Mouse (Mus musculus): ENCODE results near the gene Atxn2. TPM values are rescaled to one million over a fixed set of nuclear protein-coding genes. Genes with fewer than 3 reads are reported as not detected.
"Not testable (repeated sequence)": the region's sequence is repeated elsewhere in the genome, so short reads cannot be mapped to it uniquely, and the experiment has no call there.

Atxn2 gene
- polyA plus RNA-seq, 1 experiment from 2014 or later, result 43.5 TPM

DNA sequence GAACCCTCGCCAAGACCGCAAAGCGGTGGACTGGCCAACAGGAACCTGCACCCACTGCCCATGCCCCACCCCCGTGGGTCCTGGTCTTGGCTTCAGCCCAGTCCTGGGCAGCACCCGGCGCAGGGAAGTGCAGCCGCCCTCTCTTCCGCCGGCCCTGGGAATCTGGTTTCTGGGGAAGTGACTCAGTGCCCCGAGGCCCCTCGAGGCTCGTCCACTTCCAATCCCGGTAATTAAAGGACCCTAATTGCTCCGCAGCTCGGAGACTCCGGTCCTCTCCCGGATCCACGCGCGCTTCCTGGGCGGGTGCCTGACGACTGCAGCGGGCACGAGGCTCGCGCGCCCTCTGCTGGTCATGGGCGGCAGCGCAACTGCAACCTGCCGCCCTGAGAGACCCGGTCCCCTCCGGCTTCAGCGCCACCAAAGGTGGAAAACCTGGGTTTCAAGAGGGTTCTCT lies 131.6 kb downstream of the Atxn2 start:
- Histone ChIP-seq H3K27me3 (replicated peaks; ENCODE audit: control insufficient read depth, insufficient read depth, low read length) (peaks cover 33% of the 10 kb centered on the region), H3K4me1 (ENCODE audit: control insufficient read depth, insufficient read depth, low read length) (peaks cover 18% of the 10 kb centered on the region), H3K4me3 (ENCODE audit: low read depth, low read length) (peak overlapping the region; percentile 37), H3K4me2 (ENCODE audit: low read length) (peak overlapping the region; percentile 80), H3K36me3 (ENCODE audit: control insufficient read depth, insufficient read depth, low read length) (no peaks in the 10 kb centered on the region), H3K27ac (ENCODE audit: low read depth, low read length) (no peak overlapping the region), H3K9me3 (replicated peaks; ENCODE audit: control insufficient read depth, low read length) (no peaks in the 10 kb centered on the region), H3K9ac (ENCODE audit: low read length) (peak overlapping the region; percentile 62)
- WGBS, result under 1% methylated on average over 33 of the region's 33 CpGs
- DNase-seq (ENCODE audit: low spot score) (peak; percentile 79), ATAC-seq (peak; percentile 84)

DNA sequence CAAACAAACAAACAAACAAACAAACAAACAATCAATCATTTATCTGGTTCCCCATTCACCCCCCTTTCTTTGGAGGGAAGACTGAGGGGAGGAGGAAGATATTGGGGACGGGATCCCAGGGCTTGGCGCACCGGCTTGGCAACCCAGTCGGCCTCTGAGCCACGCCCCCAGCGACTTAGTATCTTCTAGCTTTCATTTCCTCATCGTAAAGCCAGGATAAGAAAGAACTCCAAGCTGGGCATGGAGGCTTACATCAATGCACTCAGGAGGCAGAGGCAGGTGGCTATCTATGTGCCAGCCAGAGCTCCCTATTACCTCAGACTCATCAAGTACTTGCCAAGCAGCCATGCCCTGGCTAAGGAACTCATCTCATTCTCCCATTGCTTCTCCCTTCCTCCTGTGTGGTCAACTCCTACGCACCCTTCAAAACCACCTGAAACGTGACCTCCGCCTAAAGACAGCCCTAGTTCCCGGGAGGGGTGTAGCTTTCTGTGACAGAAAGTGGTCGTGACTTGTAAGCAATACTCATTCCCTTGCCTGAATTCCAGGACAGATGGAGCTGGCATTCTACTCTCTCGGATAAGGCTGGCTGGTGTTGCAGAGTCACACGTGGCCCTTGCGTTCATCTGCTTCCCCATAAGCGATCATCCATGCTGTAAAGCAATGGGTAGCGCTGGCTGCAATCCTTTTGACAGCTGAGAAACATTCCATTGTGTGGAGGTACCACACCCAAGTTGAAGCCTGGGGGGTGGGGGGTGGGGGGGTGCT lies 132.2 kb downstream of the Atxn2 start:
- peaks cover 17% of the 10 kb centered on the region for H3K4me1 ChIP-seq (ENCODE audit: control insufficient read depth, insufficient read depth, low read length)

DNA sequence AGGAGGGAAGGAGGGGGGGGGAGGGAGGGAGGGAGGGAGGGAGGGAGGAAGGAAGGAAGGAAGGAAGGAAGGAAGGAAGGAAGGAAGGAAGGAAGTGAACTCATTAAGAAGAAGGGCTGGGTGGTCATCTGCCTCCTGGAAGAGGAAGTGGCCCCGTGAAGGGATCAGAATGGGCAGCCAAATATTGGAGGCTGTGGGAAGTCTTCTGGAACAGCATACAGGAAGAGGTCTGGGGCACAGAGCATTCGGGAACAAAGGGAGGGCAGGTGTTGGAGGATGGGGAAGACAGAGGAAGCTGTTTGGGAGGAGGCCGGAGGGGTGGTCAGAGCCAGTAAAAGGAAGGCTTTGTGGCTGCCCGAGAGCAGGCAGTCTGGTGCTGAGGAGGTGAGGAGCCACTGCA lies 134.2 kb downstream of the Atxn2 start:
- Histone ChIP-seq H3K36me3 (ENCODE audit: control insufficient read depth, insufficient read depth, low read length) (no peaks in the 10 kb centered on the region), H3K4me2 (ENCODE audit: low read length) (no peak overlapping the region), H3K9ac (ENCODE audit: low read length) (no peak overlapping the region; the same call in 1 of the 2 replicates), H3K4me3 (ENCODE audit: low read depth, low read length) (no peak overlapping the region), H3K9me3 (replicated peaks; ENCODE audit: control insufficient read depth, low read length) (no peaks in the 10 kb centered on the region), H3K27ac (ENCODE audit: low read depth, low read length) (no peak overlapping the region), H3K27me3 (replicated peaks; ENCODE audit: control insufficient read depth, insufficient read depth, low read length) (peaks cover 14% of the 10 kb centered on the region), H3K4me1 (ENCODE audit: control insufficient read depth, insufficient read depth, low read length) (peaks cover 19% of the 10 kb centered on the region)
- DNase-seq (ENCODE audit: low spot score), result no peak
- no peak for ATAC-seq
- 39% methylated on average over 4 of the region's 4 CpGs for WGBS

More for the DNA sequence above, 132.2 kb downstream of the Atxn2 start:
- Histone ChIP-seq H3K4me3 (ENCODE audit: low read depth, low read length) (peak overlapping the region; percentile 37), H3K9me3 (replicated peaks; ENCODE audit: control insufficient read depth, low read length) (no peaks in the 10 kb centered on the region), H3K4me2 (ENCODE audit: low read length) (peak overlapping the region; percentile 80), H3K9ac (ENCODE audit: low read length) (no peak overlapping the region), H3K27ac (ENCODE audit: low read depth, low read length) (no peak overlapping the region), H3K36me3 (ENCODE audit: control insufficient read depth, insufficient read depth, low read length) (no peaks in the 10 kb centered on the region), H3K27me3 (replicated peaks; ENCODE audit: control insufficient read depth, insufficient read depth, low read length) (peaks cover 27% of the 10 kb centered on the region)
- ATAC-seq (0 out of 2 replicates have a peak, but pooled peaks have one; percentile 19), DNase-seq (ENCODE audit: low spot score) (peak; percentile 49)
- 15% methylated on average over 17 of the region's 17 CpGs for WGBS

DNA sequence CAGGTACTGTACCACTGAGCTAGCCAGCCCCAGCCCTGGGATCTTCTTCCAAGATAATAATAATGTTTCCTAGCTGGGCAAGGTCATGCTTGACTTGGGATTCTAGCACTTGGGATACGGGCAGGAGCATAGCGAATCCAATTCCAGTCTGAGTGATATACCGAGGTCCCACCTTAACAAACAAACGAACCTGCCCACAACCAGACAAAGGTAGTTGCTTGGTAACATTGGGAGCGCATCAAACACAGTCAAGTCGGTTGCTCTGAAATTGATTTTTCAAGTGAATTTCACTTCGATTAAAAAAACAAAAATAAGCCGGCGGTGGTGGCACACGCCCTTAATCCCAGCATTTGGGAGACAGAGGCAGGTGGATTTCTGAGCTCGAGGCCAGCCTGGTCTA lies 135.2 kb downstream of the Atxn2 start:
- Histone ChIP-seq H3K4me1 (ENCODE audit: control insufficient read depth, insufficient read depth, low read length) (peaks cover 23% of the 10 kb centered on the region), H3K36me3 (ENCODE audit: control insufficient read depth, insufficient read depth, low read length) (peaks cover 5% of the 10 kb centered on the region; the same call in 1 of the 2 replicates), H3K9ac (ENCODE audit: low read length) (no peak overlapping the region), H3K27ac (ENCODE audit: low read depth, low read length) (no peak overlapping the region), H3K27me3 (replicated peaks; ENCODE audit: control insufficient read depth, insufficient read depth, low read length) (peaks cover 14% of the 10 kb centered on the region), H3K4me2 (ENCODE audit: low read length) (no peak overlapping the region), H3K4me3 (ENCODE audit: low read depth, low read length) (no peak overlapping the region), H3K9me3 (replicated peaks; ENCODE audit: control insufficient read depth, low read length) (no peaks in the 10 kb centered on the region)
- ATAC-seq, result no peak
- DNase-seq (ENCODE audit: low spot score), result no peak
- WGBS, result 80% methylated on average over 11 of the region's 11 CpGs

DNA sequence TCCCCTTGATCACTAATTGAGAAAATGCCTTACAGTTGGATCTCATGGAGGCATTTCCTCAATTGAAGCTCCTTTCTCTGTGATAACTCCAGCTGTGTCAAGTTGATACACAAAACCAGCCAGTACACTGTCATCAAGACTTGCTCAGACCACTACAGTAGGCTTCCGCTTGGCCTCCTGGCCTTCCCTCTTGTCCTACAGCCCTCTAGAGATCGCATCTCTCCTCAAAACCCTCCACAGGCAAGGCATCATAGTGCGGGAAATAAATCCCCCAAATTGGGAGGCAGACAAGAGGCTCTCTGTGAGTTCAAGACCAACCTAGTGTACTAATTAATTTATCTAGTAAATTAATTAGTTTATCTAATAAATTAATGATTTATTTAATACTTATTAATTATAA lies 136.1 kb downstream of the Atxn2 start:
- H3K27ac ChIP-seq (ENCODE audit: low read depth, low read length); H3K9ac ChIP-seq (ENCODE audit: low read length); DNase-seq (ENCODE audit: low spot score); H3K4me3 ChIP-seq (ENCODE audit: low read depth, low read length); H3K4me2 ChIP-seq (ENCODE audit: low read length); ATAC-seq; H3K9me3 ChIP-seq (replicated peaks; ENCODE audit: control insufficient read depth, low read length): not testable (repeated sequence)
- peaks cover 14% of the 10 kb centered on the region for H3K27me3 ChIP-seq (replicated peaks; ENCODE audit: control insufficient read depth, insufficient read depth, low read length)
- WGBS, result 87% methylated on average over 3 of the region's 3 CpGs
- H3K4me1 ChIP-seq (ENCODE audit: control insufficient read depth, insufficient read depth, low read length), result peaks cover 23% of the 10 kb centered on the region
- peaks cover 14% of the 10 kb centered on the region; the same call in 1 of the 2 replicates for H3K36me3 ChIP-seq (ENCODE audit: control insufficient read depth, insufficient read depth, low read length)

DNA sequence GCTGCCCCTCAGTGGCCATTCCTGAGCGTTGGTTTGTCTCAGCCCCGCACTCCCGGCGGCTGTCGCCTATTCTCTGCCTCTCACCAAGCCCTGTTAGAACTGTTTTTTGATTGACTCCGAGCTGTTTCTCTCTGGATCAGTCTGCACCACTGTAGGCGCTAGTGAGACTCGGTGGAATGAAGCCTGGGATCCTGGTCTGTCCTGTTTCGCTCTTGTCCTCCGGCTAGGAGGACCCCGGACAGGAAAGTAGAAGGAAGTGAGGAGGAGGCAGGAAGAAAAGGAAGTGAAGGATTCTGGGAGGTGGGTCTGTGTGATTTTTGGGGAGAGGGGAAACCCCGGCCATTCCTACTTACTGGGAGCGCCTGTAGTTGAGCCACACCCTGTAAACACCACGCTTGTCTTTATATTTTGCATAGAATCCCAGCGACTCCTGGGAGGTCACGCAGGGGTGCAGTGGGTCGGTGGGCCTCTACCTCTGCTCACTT lies 136.9 kb downstream of the Atxn2 start:
- ATAC-seq (peak; percentile 40), DNase-seq (ENCODE audit: low spot score) (peak; percentile 68)
- peak overlapping the region; percentile 70 for H3K4me2 ChIP-seq (ENCODE audit: low read length)
- H3K9ac ChIP-seq (ENCODE audit: low read length), result peak overlapping the region; percentile 78
- WGBS, result under 1% methylated on average over 17 of the region's 17 CpGs
- H3K36me3 ChIP-seq (ENCODE audit: control insufficient read depth, insufficient read depth, low read length), result peaks cover 22% of the 10 kb centered on the region
- peak overlapping the region; percentile 90 for H3K4me3 ChIP-seq (ENCODE audit: low read depth, low read length)
- peaks cover 17% of the 10 kb centered on the region for H3K4me1 ChIP-seq (ENCODE audit: control insufficient read depth, insufficient read depth, low read length)
- peak overlapping the region; percentile 17 for H3K27ac ChIP-seq (ENCODE audit: low read depth, low read length)
- peaks cover 10% of the 10 kb centered on the region for H3K27me3 ChIP-seq (replicated peaks; ENCODE audit: control insufficient read depth, insufficient read depth, low read length)
- no peaks in the 10 kb centered on the region for H3K9me3 ChIP-seq (replicated peaks; ENCODE audit: control insufficient read depth, low read length)

DNA sequence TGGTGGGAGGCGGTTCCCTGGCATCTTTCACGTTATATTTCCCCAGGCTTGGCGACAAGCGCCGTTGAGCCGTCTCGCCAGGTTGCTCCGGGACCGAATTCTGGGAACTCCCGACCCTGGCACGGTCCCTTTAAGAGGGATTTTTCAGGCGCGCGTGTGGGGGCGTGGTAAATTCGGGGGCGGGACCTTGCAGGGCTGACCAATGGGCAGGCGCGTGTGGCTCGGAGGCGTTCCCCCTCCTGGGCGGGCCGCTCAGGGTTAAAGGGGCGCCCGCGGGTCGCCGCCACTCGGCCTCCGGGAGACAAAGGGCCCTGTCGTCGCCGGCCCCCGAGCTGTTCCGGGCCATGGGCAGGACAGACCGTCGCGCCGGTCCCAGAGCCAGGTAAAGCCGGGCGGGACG lies 137.6 kb downstream of the Atxn2 start, which contains the start of gene Pheta1:
Pheta1 (plus strand) TSS at position 242 of the 400 bp plus-strand sequence.
- Histone ChIP-seq H3K9ac (ENCODE audit: low read length) (peak within 1 kb of the TSS; percentile 78), H3K4me3 (ENCODE audit: low read depth, low read length) (peak within 1 kb of the TSS; percentile 90), H3K27me3 (replicated peaks; ENCODE audit: control insufficient read depth, insufficient read depth, low read length) (peaks cover 7% of the 10 kb centered on the region), H3K36me3 (ENCODE audit: control insufficient read depth, insufficient read depth, low read length) (peaks cover 28% of the 10 kb centered on the region), H3K4me1 (ENCODE audit: control insufficient read depth, insufficient read depth, low read length) (peaks cover 14% of the 10 kb centered on the region), H3K27ac (ENCODE audit: low read depth, low read length) (peak within 1 kb of the TSS; percentile 17), H3K9me3 (replicated peaks; ENCODE audit: control insufficient read depth, low read length) (no peaks in the 10 kb centered on the region), H3K4me2 (ENCODE audit: low read length) (peak within 1 kb of the TSS; percentile 70)
- DNase-seq (ENCODE audit: low spot score), result peak; percentile 95
- under 1% methylated on average over 42 of the region's 42 CpGs for WGBS
- ATAC-seq, result peak; percentile 95

DNA sequence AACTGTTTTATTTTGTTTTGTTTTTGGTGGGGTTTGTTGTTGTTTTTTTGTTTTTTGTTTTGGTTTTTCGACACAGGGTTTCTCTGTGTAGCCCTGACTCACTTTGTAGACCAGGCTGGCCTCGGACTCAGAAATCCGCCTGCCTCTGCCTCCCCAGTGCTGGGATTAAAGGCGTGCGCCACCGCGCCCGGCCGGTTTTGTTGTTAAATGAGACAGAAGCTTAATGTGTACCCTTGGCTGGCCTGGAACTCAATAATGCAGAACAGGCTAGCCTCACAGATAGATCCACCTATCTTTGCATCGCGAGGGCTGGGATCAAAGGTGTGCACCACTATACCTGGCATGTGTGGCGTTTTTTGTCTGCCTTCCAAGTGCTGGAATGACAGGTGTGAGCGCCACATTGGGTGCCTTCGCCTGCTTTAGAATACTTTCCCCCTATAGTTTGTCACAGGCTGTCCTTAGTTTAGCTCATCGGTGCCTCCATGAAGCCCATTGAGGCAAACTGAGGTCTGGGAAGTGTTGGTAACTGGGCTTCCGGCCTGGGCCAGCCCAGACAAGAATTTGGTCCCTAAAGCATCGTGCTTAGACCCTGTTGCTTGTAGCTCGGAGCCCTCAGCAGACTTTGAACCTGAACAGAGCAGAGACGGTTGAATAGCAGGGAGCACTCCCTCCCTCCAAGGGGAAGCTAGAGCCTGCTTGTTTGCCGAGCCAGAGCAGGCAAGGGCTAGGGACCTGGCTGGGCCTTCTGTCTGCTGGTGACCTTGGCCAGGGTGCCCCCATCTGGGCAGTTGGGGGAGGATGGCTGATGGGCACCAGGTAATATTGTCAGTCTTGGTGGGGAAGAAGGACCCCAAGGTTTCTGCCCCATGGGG lies 138.6 kb downstream of the Atxn2 start:
- Histone ChIP-seq H3K4me3 (ENCODE audit: low read depth, low read length) (peak overlapping the region; percentile 90), H3K9me3 (replicated peaks; ENCODE audit: control insufficient read depth, low read length) (no peaks in the 10 kb centered on the region), H3K27ac (ENCODE audit: low read depth, low read length) (no peak overlapping the region; the same call in 1 of the 2 replicates), H3K36me3 (ENCODE audit: control insufficient read depth, insufficient read depth, low read length) (peaks cover 35% of the 10 kb centered on the region), H3K4me2 (ENCODE audit: low read length) (peak overlapping the region; percentile 70), H3K27me3 (replicated peaks; ENCODE audit: control insufficient read depth, insufficient read depth, low read length) (no peaks in the 10 kb centered on the region), H3K9ac (ENCODE audit: low read length) (peak overlapping the region; percentile 78), H3K4me1 (ENCODE audit: control insufficient read depth, insufficient read depth, low read length) (peaks cover 14% of the 10 kb centered on the region)
- WGBS, result 40% methylated on average over 20 of the region's 20 CpGs
- no peak for DNase-seq (ENCODE audit: low spot score)
- no peak for ATAC-seq
